Mouse (Mus musculus) forebrain, embryonic 12.5 days (tissue): ENCODE measurements around the gene Sox18. TPM values are rescaled to one million over a fixed set of nuclear protein-coding genes. Genes with fewer than 3 reads are reported as not detected.

Experiments
- ATAC-seq: fragments of 200-750 bp; cut with Nextera tagmentation; 2 replicates; pipeline ENCODE4 v1.8.0; 2017; ENCODE audit warnings: moderate TSS enrichment; ENCODE audit not compliant: low FRiP score
- H3K27ac ChIP-seq: fragments of 300-500 bp; sonication (generic); 2 replicates; pipeline ENCODE4 v1.5.1; 2016; ENCODE audit warnings: mild to moderate bottlenecking
- H3K27me3 ChIP-seq: fragments of 300-500 bp; sonication (generic); 2 replicates; pipeline ENCODE4 v1.6.1; 2016; ENCODE audit warnings: mild to moderate bottlenecking
- H3K36me3 ChIP-seq: fragments of 300-500 bp; sonication (generic); replicated peaks from 2 replicates; pipeline ENCODE4 v1.6.1; 2016; ENCODE audit warnings: mild to moderate bottlenecking
- H3K4me1 ChIP-seq: fragments of 300-500 bp; sonication (generic); 2 replicates; pipeline ENCODE4 v1.6.1; 2016
- H3K4me2 ChIP-seq: fragments of 300-500 bp; sonication (generic); 2 replicates; pipeline ENCODE4 v1.6.1; 2016; ENCODE audit warnings: mild to moderate bottlenecking, moderate library complexity
- H3K4me3 ChIP-seq: fragments of 300-500 bp; sonication (generic); replicated peaks from 2 replicates; pipeline ENCODE4 v1.5.1; 2016; ENCODE audit warnings: mild to moderate bottlenecking
- H3K9ac ChIP-seq: fragments of 300-500 bp; sonication (generic); 2 replicates; pipeline ENCODE4 v1.6.1; 2016; ENCODE audit warnings: mild to moderate bottlenecking
- H3K9me3 ChIP-seq: fragments of 300-500 bp; sonication (generic); 2 replicates; pipeline ENCODE4 v1.6.1; 2016
- WGBS: fragments of 180-500 bp; shearing (Covaris S2); methylation state at CpG from one replicate; pipeline ENCODE4 v1.1.7; 2016; 5-methylcytosine and 5-hydroxymethylcytosine counted together
- polyA plus RNA-seq: library from polyadenylated mRNA; unstranded; fragments of >200 nt; fragmentation: Nextera tagmentation; extraction: Ambion mirVana; gene quantifications from 2 replicates; pipeline ENCODE4 v1.2.1, GENCODE M21; 2016

Gene Sox18
- polyA plus RNA-seq, 1 experiment from 2014 or later, result 15.2 TPM

GRCm38 (mm10) chr2:181662620-181663297, 8.7 kb downstream of the Sox18 start:
- Histone ChIP-seq H3K9me3 (no peaks in the 10 kb centered on the region), H3K4me2 (no peak overlapping the region), H3K36me3 (no peaks in the 10 kb centered on the region), H3K9ac (no peak overlapping the region), H3K27ac (no peak overlapping the region), H3K4me1 (peaks cover 11% of the 10 kb centered on the region; the same call in 1 of the 2 replicates), H3K27me3 (peaks cover 3% of the 10 kb centered on the region; the same call in 1 of the 2 replicates), H3K4me3 (no peak overlapping the region)
- no peak for ATAC-seq
- 94% methylated on average over 3 of the region's 3 CpGs for WGBS

- Histone ChIP-seq H3K4me3 (no peak overlapping the region), H3K36me3 (peaks cover 24% of the 10 kb centered on the region), H3K27me3 (no peaks in the 10 kb centered on the region), H3K27ac (0 out of 2 replicates have a peak overlapping the region, but pooled peaks have one; percentile 25), H3K9me3 (no peaks in the 10 kb centered on the region), H3K4me2 (no peak overlapping the region), H3K4me1 (peaks cover 11% of the 10 kb centered on the region; the same call in 1 of the 2 replicates), H3K9ac (no peak overlapping the region)
- ATAC-seq, result peak; percentile 74
- WGBS, result 10% methylated on average over 9 of the region's 9 CpGs
These were observed 11.8 kb downstream of the Sox18 start for GRCm38 (mm10) chr2:181659609-181660055.

- no peak overlapping the region for H3K4me2 ChIP-seq
- H3K36me3 ChIP-seq, result peaks cover 29% of the 10 kb centered on the region
- 34% methylated on average over 17 of the region's 17 CpGs for WGBS
- peak; percentile 59 for ATAC-seq
- no peaks in the 10 kb centered on the region for H3K27me3 ChIP-seq
- no peaks in the 10 kb centered on the region for H3K9me3 ChIP-seq
- no peak overlapping the region for H3K9ac ChIP-seq
- no peak overlapping the region for H3K4me3 ChIP-seq
- H3K27ac ChIP-seq, result peak overlapping the region; percentile 25; the same call in 1 of the 2 replicates
- H3K4me1 ChIP-seq, result peaks cover 11% of the 10 kb centered on the region; the same call in 1 of the 2 replicates
These were observed 12.4 kb downstream of the Sox18 start for GRCm38 (mm10) chr2:181658930-181659555.

- ATAC-seq, result no peak
- H3K9me3 ChIP-seq, result no peaks in the 10 kb centered on the region
- H3K27ac ChIP-seq, result no peak overlapping the region
- H3K4me3 ChIP-seq, result no peak overlapping the region
- no peak overlapping the region for H3K4me2 ChIP-seq
- peaks cover 11% of the 10 kb centered on the region; the same call in 1 of the 2 replicates for H3K4me1 ChIP-seq
- H3K27me3 ChIP-seq, result no peaks in the 10 kb centered on the region
- WGBS, result 86% methylated on average over 7 of the region's 7 CpGs
- peaks cover 34% of the 10 kb centered on the region for H3K36me3 ChIP-seq
- H3K9ac ChIP-seq, result no peak overlapping the region
These were observed 12.9 kb downstream of the Sox18 start for GRCm38 (mm10) chr2:181658528-181658927.

GRCm38 (mm10) chr2:181657441-181657840, 14.0 kb downstream of the Sox18 start:
- peaks cover 45% of the 10 kb centered on the region for H3K36me3 ChIP-seq
- H3K27ac ChIP-seq, result no peak overlapping the region
- no peak for ATAC-seq
- H3K4me1 ChIP-seq, result peaks cover 11% of the 10 kb centered on the region; the same call in 1 of the 2 replicates
- no peak overlapping the region for H3K9ac ChIP-seq
- no peaks in the 10 kb centered on the region for H3K9me3 ChIP-seq
- H3K4me2 ChIP-seq, result no peak overlapping the region
- 77% methylated on average over 2 of the region's 2 CpGs for WGBS
- H3K4me3 ChIP-seq, result no peak overlapping the region
- H3K27me3 ChIP-seq, result no peaks in the 10 kb centered on the region

GRCm38 (mm10) chr2:181656734-181657133, 14.7 kb downstream of the Sox18 start, which contains the start of gene Gm29797:
Gene Gm29797 (plus strand): TSS chr2:181657034.
- Histone ChIP-seq H3K36me3 (peaks cover 52% of the 10 kb centered on the region), H3K27me3 (no peaks in the 10 kb centered on the region), H3K4me3 (no peak within 1 kb of the TSS), H3K27ac (no peak within 1 kb of the TSS), H3K4me2 (no peak within 1 kb of the TSS), H3K9ac (no peak within 1 kb of the TSS), H3K9me3 (no peaks in the 10 kb centered on the region), H3K4me1 (peaks cover 11% of the 10 kb centered on the region; the same call in 1 of the 2 replicates)
- no peak for ATAC-seq
- 75% methylated on average over 3 of the region's 3 CpGs for WGBS

- Histone ChIP-seq H3K4me2 (no peak overlapping the region), H3K4me3 (no peak overlapping the region), H3K27me3 (no peaks in the 10 kb centered on the region), H3K9ac (no peak overlapping the region), H3K27ac (no peak overlapping the region), H3K9me3 (no peaks in the 10 kb centered on the region), H3K4me1 (no peaks in the 10 kb centered on the region), H3K36me3 (peaks cover 83% of the 10 kb centered on the region)
- 94% methylated on average over 1 of the region's 1 CpGs for WGBS
- no peak for ATAC-seq
These were observed 17.9 kb downstream of the Sox18 start for GRCm38 (mm10) chr2:181653523-181653922.

- no peak for ATAC-seq
- H3K4me3 ChIP-seq, result no peak overlapping the region
- no peaks in the 10 kb centered on the region for H3K9me3 ChIP-seq
- no peaks in the 10 kb centered on the region for H3K4me1 ChIP-seq
- peaks cover 88% of the 10 kb centered on the region for H3K36me3 ChIP-seq
- no peaks in the 10 kb centered on the region for H3K27me3 ChIP-seq
- H3K4me2 ChIP-seq, result no peak overlapping the region
- H3K9ac ChIP-seq, result no peak overlapping the region
- H3K27ac ChIP-seq, result no peak overlapping the region
These were observed 18.4 kb downstream of the Sox18 start for GRCm38 (mm10) chr2:181653065-181653464.

- WGBS, result 93% methylated on average over 10 of the region's 10 CpGs
- H3K4me3 ChIP-seq, result no peak overlapping the region
- no peaks in the 10 kb centered on the region for H3K27me3 ChIP-seq
- no peak overlapping the region for H3K9ac ChIP-seq
- no peak overlapping the region for H3K4me2 ChIP-seq
- H3K36me3 ChIP-seq, result peaks cover 98% of the 10 kb centered on the region
- H3K9me3 ChIP-seq, result no peaks in the 10 kb centered on the region
- no peak for ATAC-seq
- no peaks in the 10 kb centered on the region for H3K4me1 ChIP-seq
- H3K27ac ChIP-seq, result no peak overlapping the region
These were observed 22.5 kb downstream of the Sox18 start for GRCm38 (mm10) chr2:181648926-181649325.

- no peak overlapping the region for H3K4me2 ChIP-seq
- WGBS, result 97% methylated on average over 6 of the region's 6 CpGs
- H3K27ac ChIP-seq, result no peak overlapping the region
- no peaks in the 10 kb centered on the region for H3K27me3 ChIP-seq
- no peak overlapping the region for H3K9ac ChIP-seq
- no peak for ATAC-seq
- no peak overlapping the region for H3K4me3 ChIP-seq
- H3K9me3 ChIP-seq, result no peaks in the 10 kb centered on the region
- no peaks in the 10 kb centered on the region for H3K4me1 ChIP-seq
- H3K36me3 ChIP-seq, result peaks cover 92% of the 10 kb centered on the region
These were observed 24.6 kb downstream of the Sox18 start for GRCm38 (mm10) chr2:181646626-181647472.

GRCm38 (mm10) chr2:181645666-181646065, 25.8 kb downstream of the Sox18 start:
- WGBS, result 90% methylated on average over 3 of the region's 3 CpGs
- peaks cover 89% of the 10 kb centered on the region for H3K36me3 ChIP-seq

GRCm38 (mm10) chr2:181644361-181644760, 27.1 kb downstream of the Sox18 start:
- no peak overlapping the region for H3K27ac ChIP-seq
- no peak overlapping the region for H3K4me2 ChIP-seq
- H3K27me3 ChIP-seq, result no peaks in the 10 kb centered on the region
- no peak overlapping the region for H3K4me3 ChIP-seq
- no peaks in the 10 kb centered on the region for H3K9me3 ChIP-seq
- no peak for ATAC-seq
- H3K9ac ChIP-seq, result no peak overlapping the region
- peaks cover 85% of the 10 kb centered on the region for H3K36me3 ChIP-seq
- no peaks in the 10 kb centered on the region for H3K4me1 ChIP-seq
- 89% methylated on average over 2 of the region's 2 CpGs for WGBS

More at GRCm38 (mm10) chr2:181645666-181646065, 25.8 kb downstream of the Sox18 start:
- no peak overlapping the region for H3K27ac ChIP-seq
- no peak for ATAC-seq
- H3K27me3 ChIP-seq, result no peaks in the 10 kb centered on the region
- no peak overlapping the region for H3K4me2 ChIP-seq
- no peak overlapping the region for H3K9ac ChIP-seq
- H3K4me1 ChIP-seq, result no peaks in the 10 kb centered on the region
- no peaks in the 10 kb centered on the region for H3K9me3 ChIP-seq
- no peak overlapping the region for H3K4me3 ChIP-seq
